Mouse (Mus musculus) liver, embryonic 11.5 days (tissue): Measurements from ENCODE around the gene Pmpcb. TPM values are rescaled to one million over a fixed set of nuclear protein-coding genes. Genes with fewer than 3 reads are reported as not detected.

Experiments used
- ATAC-seq: fragments of 200-750 bp; cut with Nextera tagmentation; replicated peaks from 2 replicates; pipeline ENCODE4 v1.8.0; 2017; ENCODE audit warnings: moderate number of reproducible peaks, mild to moderate bottlenecking, moderate TSS enrichment, moderate library complexity; ENCODE audit not compliant: low FRiP score
- DNase-seq: peaks from one replicate; pipeline ENCODE4 v3.0.0-alpha.2; 2017; ENCODE audit warnings: low spot score
- H3K27ac ChIP-seq: fragments of 300-500 bp; sonication (generic); 2 replicates; pipeline ENCODE4 v1.5.1; 2014; ENCODE audit warnings: mild to moderate bottlenecking, low read depth, low read length, control low read depth
- H3K27me3 ChIP-seq: fragments of 300-500 bp; sonication (generic); replicated peaks from 2 replicates; pipeline ENCODE4 v1.6.1; 2014; ENCODE audit warnings: low read length, mixed read lengths; ENCODE audit not compliant: control insufficient read depth, insufficient read depth
- H3K36me3 ChIP-seq: fragments of 300-500 bp; sonication (generic); 2 replicates; pipeline ENCODE4 v1.6.1; 2014; ENCODE audit warnings: mild to moderate bottlenecking, low read length, moderate library complexity, mixed read lengths; ENCODE audit not compliant: control insufficient read depth, insufficient read depth
- H3K4me1 ChIP-seq: fragments of 300-500 bp; sonication (generic); replicated peaks from 2 replicates; pipeline ENCODE4 v1.6.1; 2014; ENCODE audit warnings: low read length, mixed read lengths; ENCODE audit not compliant: control insufficient read depth, insufficient read depth
- H3K4me2 ChIP-seq: fragments of 300-500 bp; sonication (generic); 2 replicates; pipeline ENCODE4 v1.6.1; 2014; ENCODE audit warnings: mild to moderate bottlenecking, control low read depth, moderate library complexity
- H3K4me3 ChIP-seq: fragments of 300-500 bp; sonication (generic); 2 replicates; pipeline ENCODE4 v1.5.1; 2014; ENCODE audit warnings: low read depth, low read length, control low read depth
- H3K9ac ChIP-seq: fragments of 300-500 bp; sonication (generic); 2 replicates; pipeline ENCODE4 v1.6.1; 2014; ENCODE audit warnings: low read depth, low read length, control low read depth
- H3K9me3 ChIP-seq: fragments of 300-500 bp; sonication (generic); 2 replicates; pipeline ENCODE4 v1.6.1; 2016; ENCODE audit warnings: low read length, inconsistent platforms, mixed read lengths; ENCODE audit not compliant: control insufficient read depth
- WGBS: fragments of 180-500 bp; shearing (Covaris S2); extraction: QIAGEN DNeasy Blood & Tissue Kit; methylation state at CpG from one replicate; pipeline ENCODE4 v1.1.7; 2014; 5-methylcytosine and 5-hydroxymethylcytosine counted together
- polyA plus RNA-seq: library from polyadenylated mRNA; unstranded; fragments of >200 nt; fragmentation: Nextera tagmentation; extraction: Ambion mirVana; gene quantifications from 2 replicates; pipeline ENCODE4 v1.2.1, GENCODE M21; 2014

Gene Pmpcb
- polyA plus RNA-seq, 1 experiment from 2014 or later: 90.9 TPM

DNA sequence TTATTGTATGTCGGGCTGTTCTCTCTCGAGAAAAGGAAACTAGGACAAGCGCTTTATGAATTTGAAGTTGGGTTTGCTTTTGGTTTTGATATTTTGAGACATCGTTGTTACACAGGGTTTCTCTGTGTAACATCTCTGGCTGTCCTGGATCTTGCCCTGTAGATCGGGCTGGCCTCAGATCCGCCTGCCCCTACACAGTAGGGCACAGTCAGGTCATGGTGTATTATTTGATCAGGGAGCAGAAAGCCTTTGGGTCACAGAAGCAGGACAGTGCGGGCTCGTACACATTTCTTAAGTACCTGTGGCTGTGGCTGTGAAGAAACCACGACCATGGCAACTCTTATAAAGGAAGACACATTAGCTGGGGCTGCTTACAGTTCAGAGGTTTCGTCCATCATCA, 679 bp downstream of the Pmpcb start:
- Histone ChIP-seq H3K27ac (no peak overlapping the region), H3K36me3 (peaks cover 23% of the 10 kb centered on the region), H3K9ac (peak overlapping the region; percentile 79), H3K27me3 (no peaks in the 10 kb centered on the region), H3K9me3 (no peaks in the 10 kb centered on the region), H3K4me1 (peaks cover 5% of the 10 kb centered on the region), H3K4me2 (peak overlapping the region; percentile 93), H3K4me3 (peak overlapping the region; percentile 76)
- ATAC-seq (no peak), DNase-seq (no peak)
- WGBS: 23% methylated on average over 10 of the region's 10 CpGs

DNA sequence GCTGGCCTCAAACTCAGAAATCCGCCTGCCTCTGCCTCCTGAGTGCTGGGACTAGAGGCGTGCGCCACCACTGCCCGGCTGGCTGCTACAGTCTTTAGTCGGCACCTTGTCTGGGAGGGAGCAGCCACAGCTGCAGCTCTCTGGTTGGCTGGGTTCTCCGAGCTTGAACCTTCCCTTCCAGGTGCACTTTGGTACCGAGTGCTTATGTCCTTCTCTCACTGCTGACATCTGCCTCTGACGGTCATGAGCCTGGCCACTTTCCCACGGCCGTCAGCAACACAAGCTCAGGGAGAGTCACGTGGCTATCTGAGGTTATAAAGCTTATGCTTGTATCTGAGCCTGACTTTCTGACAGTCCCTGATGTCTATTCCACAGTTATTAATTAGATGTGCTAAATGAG, 2.2 kb downstream of the Pmpcb start:
- peaks cover 5% of the 10 kb centered on the region for H3K4me1 ChIP-seq
- H3K4me2 ChIP-seq: no peak overlapping the region
- ATAC-seq (no peak), DNase-seq (no peak)
- H3K27me3 ChIP-seq: no peaks in the 10 kb centered on the region
- peaks cover 28% of the 10 kb centered on the region for H3K36me3 ChIP-seq
- no peak overlapping the region for H3K4me3 ChIP-seq
- no peak overlapping the region for H3K27ac ChIP-seq
- no peak overlapping the region for H3K9ac ChIP-seq
- H3K9me3 ChIP-seq: no peaks in the 10 kb centered on the region
- 88% methylated on average over 11 of the region's 11 CpGs for WGBS

- WGBS: 91% methylated on average over 13 of the region's 13 CpGs
Observed at GRCm38 (mm10) chr5:21739881-21740280, 2.9 kb downstream of the Pmpcb start.

DNA sequence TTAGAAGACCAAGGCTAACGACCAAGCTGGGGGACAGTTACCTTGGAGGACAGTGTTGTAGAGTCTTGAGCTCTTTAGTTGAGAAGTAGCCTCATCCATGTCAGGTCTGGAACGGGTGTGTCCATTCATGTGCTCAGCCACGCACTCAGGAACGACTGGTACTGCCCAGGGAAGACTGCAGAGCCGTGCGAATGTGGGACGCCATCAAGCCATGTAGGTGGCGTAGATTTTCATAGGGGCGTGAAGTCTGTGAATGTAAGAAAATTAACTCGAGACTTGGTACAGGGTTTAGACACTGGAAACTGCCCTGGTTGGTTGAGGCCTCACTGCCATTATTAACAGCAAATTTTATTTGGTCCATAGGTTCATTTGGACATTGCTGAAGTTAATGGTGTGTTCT, 6.7 kb downstream of the Pmpcb start:
- Histone ChIP-seq H3K27me3 (no peaks in the 10 kb centered on the region), H3K4me2 (no peak overlapping the region), H3K36me3 (peaks cover 44% of the 10 kb centered on the region), H3K4me1 (no peaks in the 10 kb centered on the region), H3K9ac (no peak overlapping the region), H3K9me3 (no peaks in the 10 kb centered on the region), H3K27ac (no peak overlapping the region), H3K4me3 (no peak overlapping the region)
- DNase-seq (no peak), ATAC-seq (no peak)
- 93% methylated on average over 10 of the region's 10 CpGs for WGBS

More at GRCm38 (mm10) chr5:21739881-21740280, 2.9 kb downstream of the Pmpcb start:
- Histone ChIP-seq H3K36me3 (peaks cover 31% of the 10 kb centered on the region), H3K9ac (no peak overlapping the region), H3K4me2 (no peak overlapping the region), H3K4me3 (no peak overlapping the region), H3K9me3 (no peaks in the 10 kb centered on the region), H3K27me3 (no peaks in the 10 kb centered on the region), H3K27ac (no peak overlapping the region), H3K4me1 (peaks cover 5% of the 10 kb centered on the region)
- ATAC-seq (no peak), DNase-seq (no peak)

GRCm38 (mm10) chr5:21744651-21745050, 7.7 kb downstream of the Pmpcb start:
- no peak overlapping the region for H3K4me3 ChIP-seq
- ATAC-seq (no peak), DNase-seq (no peak)
- H3K36me3 ChIP-seq: peaks cover 40% of the 10 kb centered on the region
- H3K27ac ChIP-seq: no peak overlapping the region
- no peaks in the 10 kb centered on the region for H3K27me3 ChIP-seq
- H3K9ac ChIP-seq: no peak overlapping the region
- H3K9me3 ChIP-seq: no peaks in the 10 kb centered on the region
- no peak overlapping the region for H3K4me2 ChIP-seq
- no peaks in the 10 kb centered on the region for H3K4me1 ChIP-seq

DNA sequence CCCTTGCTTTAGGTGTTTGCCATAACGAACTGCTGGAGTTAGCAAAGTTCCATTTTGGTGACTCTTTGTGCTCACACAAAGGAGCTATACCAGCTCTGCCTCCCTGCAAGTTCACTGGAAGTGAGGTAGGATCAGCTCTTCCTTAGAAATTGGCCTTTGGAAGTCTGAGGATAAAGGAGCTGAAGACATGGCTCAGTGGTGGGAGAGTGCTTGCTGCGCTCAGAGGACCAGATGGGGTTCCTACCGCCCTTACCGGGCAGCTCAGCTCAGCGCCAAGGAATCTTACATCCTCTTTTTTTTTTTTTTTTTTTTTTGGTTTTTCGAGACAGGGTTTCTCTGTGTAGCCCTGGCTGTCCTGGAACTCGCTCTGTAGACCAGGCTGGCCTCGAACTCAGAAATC, 9.0 kb downstream of the Pmpcb start:
- Histone ChIP-seq H3K9ac (no peak overlapping the region), H3K4me3 (no peak overlapping the region), H3K27me3 (no peaks in the 10 kb centered on the region), H3K9me3 (no peaks in the 10 kb centered on the region), H3K4me2 (no peak overlapping the region), H3K36me3 (peaks cover 31% of the 10 kb centered on the region), H3K27ac (no peak overlapping the region), H3K4me1 (no peaks in the 10 kb centered on the region)
- no peak for ATAC-seq
- no peak for DNase-seq
- 90% methylated on average over 6 of the region's 8 CpGs for WGBS

- H3K36me3 ChIP-seq: peaks cover 33% of the 10 kb centered on the region
- no peaks in the 10 kb centered on the region for H3K27me3 ChIP-seq
- no peak overlapping the region for H3K27ac ChIP-seq
- H3K4me2 ChIP-seq: no peak overlapping the region
- no peak overlapping the region for H3K9ac ChIP-seq
- 76% methylated on average over 4 of the region's 4 CpGs for WGBS
- H3K4me3 ChIP-seq: no peak overlapping the region
- H3K9me3 ChIP-seq: no peaks in the 10 kb centered on the region
- DNase-seq (no peak), ATAC-seq (no peak)
- no peaks in the 10 kb centered on the region for H3K4me1 ChIP-seq
Observed at GRCm38 (mm10) chr5:21768506-21768905, 31.6 kb downstream of the Pmpcb start.

GRCm38 (mm10) chr5:21769841-21770240, 32.9 kb downstream of the Pmpcb start:
- WGBS: 97% methylated on average over 6 of the region's 6 CpGs
- H3K27me3 ChIP-seq: no peaks in the 10 kb centered on the region
- no peak for ATAC-seq
- no peak overlapping the region for H3K9ac ChIP-seq
- no peak overlapping the region for H3K4me3 ChIP-seq
- peaks cover 39% of the 10 kb centered on the region for H3K36me3 ChIP-seq
- no peak for DNase-seq
- H3K27ac ChIP-seq: no peak overlapping the region
- no peaks in the 10 kb centered on the region for H3K9me3 ChIP-seq
- no peaks in the 10 kb centered on the region for H3K4me1 ChIP-seq
- H3K4me2 ChIP-seq: no peak overlapping the region

GRCm38 (mm10) chr5:21776491-21776890, 39.5 kb downstream of the Pmpcb start:
- Histone ChIP-seq H3K4me2 (no peak overlapping the region), H3K9me3 (no peaks in the 10 kb centered on the region), H3K4me3 (no peak overlapping the region), H3K27ac (no peak overlapping the region), H3K9ac (no peak overlapping the region), H3K27me3 (no peaks in the 10 kb centered on the region), H3K36me3 (peaks cover 50% of the 10 kb centered on the region), H3K4me1 (no peaks in the 10 kb centered on the region)
- 95% methylated on average over 6 of the region's 6 CpGs for WGBS
- no peak for ATAC-seq
- no peak for DNase-seq
